16 mouse cellular contexts compared by ENCODE assay signal in genomic region chr2:30655746-30656145, GRCm38 (mm10).
A peak's percentile ranks its signal among the peaks of the same experiment; 100 is the strongest.
DNase-seq lines count a peak whose midpoint lies in the region; ATAC-seq lines count a peak whose summit lies in the region.
"Had no signal": no experiment of that assay in that cellular context is flagged by ENCODE, and none has a peak within 500 bp of the region (broad histone marks: within the 10 kb centered on the region; RNA-seq: fewer than 3 reads in every experiment).

No protein-coding gene starts in this region.

- peaks cover 92% of the 10 kb centered on the region for H3K4me1 ChIP-seq in hindbrain, embryonic 13.5 days (replicated peaks)
- peaks cover 69% of the 10 kb centered on the region for H3K4me1 ChIP-seq in hindbrain, embryonic 14.5 days (replicated peaks; ENCODE audit: control insufficient read depth, insufficient read depth, low read length)
- peaks cover 100% of the 10 kb centered on the region for H3K4me1 ChIP-seq in midbrain, embryonic 10.5 days
- H3K4me1 ChIP-seq in midbrain, embryonic 11.5 days (ENCODE audit: control insufficient read depth, insufficient read depth, low read length) = peaks cover 72% of the 10 kb centered on the region
- H3K4me1 ChIP-seq in limb, embryonic 11.5 days (ENCODE audit: control insufficient read depth, insufficient read depth, low read length) = peaks cover 71% of the 10 kb centered on the region
- H3K4me1 ChIP-seq in neural tube, embryonic 14.5 days (ENCODE audit: control insufficient read depth, insufficient read depth, low read length) = peaks cover 73% of the 10 kb centered on the region

- H3K36me3 ChIP-seq in hindbrain, embryonic 13.5 days = no peaks in the 10 kb centered on the region
- H3K36me3 ChIP-seq in hindbrain, embryonic 14.5 days (replicated peaks; ENCODE audit: control insufficient read depth, insufficient read depth) = no peaks in the 10 kb centered on the region
- no peaks in the 10 kb centered on the region for H3K36me3 ChIP-seq in midbrain, embryonic 10.5 days
- no peaks in the 10 kb centered on the region for H3K36me3 ChIP-seq in midbrain, embryonic 11.5 days (ENCODE audit: control insufficient read depth, insufficient read depth, low read length)
- H3K36me3 ChIP-seq in limb, embryonic 11.5 days (ENCODE audit: control insufficient read depth, insufficient read depth, low read length) = no peaks in the 10 kb centered on the region
- no peaks in the 10 kb centered on the region for H3K36me3 ChIP-seq in neural tube, embryonic 14.5 days (ENCODE audit: control insufficient read depth, insufficient read depth, low read length)
- H3K36me3 ChIP-seq: intestine, embryonic 15.5 days had no signal

- WGBS in hindbrain, embryonic 13.5 days = 85% methylated on average over 5 of the region's 5 CpGs
- WGBS in hindbrain, embryonic 14.5 days = 89% methylated on average over 5 of the region's 5 CpGs
- WGBS in midbrain, embryonic 10.5 days = 89% methylated on average over 5 of the region's 5 CpGs
- WGBS in midbrain, embryonic 11.5 days = 82% methylated on average over 5 of the region's 5 CpGs
- 84% methylated on average over 5 of the region's 5 CpGs for WGBS in limb, embryonic 11.5 days
- 80% methylated on average over 5 of the region's 5 CpGs for WGBS in neural tube, embryonic 14.5 days

- H3K4me3 ChIP-seq in hindbrain, embryonic 13.5 days = no peak overlapping the region
- no peak overlapping the region for H3K4me3 ChIP-seq in hindbrain, embryonic 14.5 days (replicated peaks; ENCODE audit: low read length)
- no peak overlapping the region for H3K4me3 ChIP-seq in midbrain, embryonic 10.5 days
- no peak overlapping the region for H3K4me3 ChIP-seq in midbrain, embryonic 11.5 days (ENCODE audit: low read depth, low read length)
- no peak overlapping the region for H3K4me3 ChIP-seq in limb, embryonic 11.5 days (ENCODE audit: low read depth, low read length)
- H3K4me3 ChIP-seq in neural tube, embryonic 14.5 days (ENCODE audit: low read depth, low read length) = no peak overlapping the region
- H3K4me3 ChIP-seq: intestine, embryonic 15.5 days had no signal

- H3K9ac ChIP-seq in hindbrain, embryonic 13.5 days = no peak overlapping the region
- no peak overlapping the region for H3K9ac ChIP-seq in hindbrain, embryonic 14.5 days
- no peak overlapping the region for H3K9ac ChIP-seq in midbrain, embryonic 11.5 days (ENCODE audit: low read length)
- no peak overlapping the region for H3K9ac ChIP-seq in limb, embryonic 11.5 days (ENCODE audit: low read length)
- H3K9ac ChIP-seq in neural tube, embryonic 14.5 days (replicated peaks; ENCODE audit: low read depth, low read length) = no peak overlapping the region
- H3K9ac ChIP-seq: intestine, embryonic 15.5 days had no signal

- no peak overlapping the region for H3K4me2 ChIP-seq in hindbrain, embryonic 13.5 days
- no peak overlapping the region for H3K4me2 ChIP-seq in hindbrain, embryonic 14.5 days (replicated peaks)
- no peak overlapping the region for H3K4me2 ChIP-seq in midbrain, embryonic 11.5 days
- H3K4me2 ChIP-seq in limb, embryonic 11.5 days (ENCODE audit: low read depth, severe bottlenecking) = no peak overlapping the region
- no peak overlapping the region for H3K4me2 ChIP-seq in neural tube, embryonic 14.5 days (ENCODE audit: low read depth, low read length)
- H3K4me2 ChIP-seq: intestine, embryonic 15.5 days; liver, embryonic 11.5 days; lung, embryonic 14.5 days had no signal

- H3K27ac ChIP-seq in hindbrain, embryonic 13.5 days = peak overlapping the region; percentile 100
- no peak overlapping the region for H3K27ac ChIP-seq in hindbrain, embryonic 14.5 days
- peak overlapping the region; percentile 99 for H3K27ac ChIP-seq in midbrain, embryonic 10.5 days (replicated peaks)
- H3K27ac ChIP-seq in midbrain, embryonic 11.5 days (ENCODE audit: low read depth, low read length) = no peak overlapping the region
- H3K27ac ChIP-seq in limb, embryonic 11.5 days (replicated peaks; ENCODE audit: low read depth, low read length) = 0 out of 2 replicates have a peak overlapping the region, but pooled peaks have one; percentile 21
- 0 out of 2 replicates have a peak overlapping the region, but pooled peaks have one; percentile 100 for H3K27ac ChIP-seq in neural tube, embryonic 14.5 days (ENCODE audit: low read depth, low read length)
- H3K27ac ChIP-seq: macrophage had no signal

- intact Hi-C loops in gastrocnemius, postnatal 14 days (cut with DNase I; ENCODE audit: low total_unique reads) = no loop called here

- no peaks in the 10 kb centered on the region for H3K27me3 ChIP-seq in hindbrain, embryonic 13.5 days
- no peaks in the 10 kb centered on the region for H3K27me3 ChIP-seq in hindbrain, embryonic 14.5 days (ENCODE audit: control insufficient read depth, insufficient read depth, low read length)
- H3K27me3 ChIP-seq in midbrain, embryonic 10.5 days (ENCODE audit: low read depth, poor library complexity, severe bottlenecking) = no peaks in the 10 kb centered on the region
- no peaks in the 10 kb centered on the region for H3K27me3 ChIP-seq in midbrain, embryonic 11.5 days (ENCODE audit: control insufficient read depth, insufficient read depth, low read length)
- no peaks in the 10 kb centered on the region for H3K27me3 ChIP-seq in limb, embryonic 11.5 days (ENCODE audit: control insufficient read depth, insufficient read depth, low read length)
- H3K27me3 ChIP-seq in neural tube, embryonic 14.5 days (ENCODE audit: control insufficient read depth, insufficient read depth, low read length) = no peaks in the 10 kb centered on the region
- H3K27me3 ChIP-seq: intestine, embryonic 15.5 days had no signal

- no peak for ATAC-seq in hindbrain, embryonic 13.5 days (ENCODE audit: low FRiP score)
- ATAC-seq in hindbrain, embryonic 14.5 days (ENCODE audit: low FRiP score) = no peak
- ATAC-seq in midbrain, embryonic 11.5 days (ENCODE audit: low FRiP score) = no peak
- ATAC-seq in limb, embryonic 11.5 days (ENCODE audit: insufficient number of reproducible peaks, low FRiP score, low TSS enrichment, low read depth) = no peak
- ATAC-seq in neural tube, embryonic 14.5 days (ENCODE audit: low read depth) = no peak
- ATAC-seq: intestine, embryonic 15.5 days had no signal

- no peaks in the 10 kb centered on the region for H3K9me3 ChIP-seq in hindbrain, embryonic 13.5 days
- no peaks in the 10 kb centered on the region for H3K9me3 ChIP-seq in hindbrain, embryonic 14.5 days (ENCODE audit: control insufficient read depth, low read length)
- no peaks in the 10 kb centered on the region for H3K9me3 ChIP-seq in midbrain, embryonic 10.5 days (replicated peaks)
- no peaks in the 10 kb centered on the region for H3K9me3 ChIP-seq in midbrain, embryonic 11.5 days (ENCODE audit: control insufficient read depth, low read length)
- no peaks in the 10 kb centered on the region for H3K9me3 ChIP-seq in limb, embryonic 11.5 days (ENCODE audit: control insufficient read depth, low read length)
- H3K9me3 ChIP-seq in neural tube, embryonic 14.5 days (ENCODE audit: control insufficient read depth, low read length) = no peaks in the 10 kb centered on the region
- H3K9me3 ChIP-seq: intestine, embryonic 15.5 days had no signal

- DNase-seq in hindbrain, embryonic 14.5 days (ENCODE audit: low spot score) = no peak
- DNase-seq in midbrain, embryonic 10.5 days (ENCODE audit: low spot score) = no peak
- no peak for DNase-seq in midbrain, embryonic 11.5 days (ENCODE audit: low spot score, missing footprints)
- no peak for DNase-seq in limb, embryonic 11.5 days (ENCODE audit: low spot score)
- DNase-seq in T-cell, adult 2 months (ENCODE audit: low spot score) = no peak
- no peak for DNase-seq in gastrocnemius, postnatal 14 days
- DNase-seq: gastrocnemius, postnatal 10 days; kidney, postnatal 25 days; lung, embryonic 14.5 days; right cerebral cortex, adult 18-20 months; thymus, adult 18-20 months had no signal

Comparison
In these comparisons a context has a peak if more than half of its experiments do, and no peak if none do; other contexts are left out.
1. H3K27ac ChIP-seq: peak in hindbrain, embryonic 13.5 days (single experiment), midbrain, embryonic 10.5 days (single experiment), limb, embryonic 11.5 days (single experiment) and neural tube, embryonic 14.5 days (single experiment); none in hindbrain, embryonic 14.5 days (single experiment) and midbrain, embryonic 11.5 days (single experiment).